Mouse (Mus musculus): ENCODE data around the gene Gm7361. TPM values are rescaled to one million over a fixed set of nuclear protein-coding genes. Genes with fewer than 3 reads are reported as not detected.
"Not testable (repeated sequence)": the region's sequence is repeated elsewhere in the genome, so short reads cannot be mapped to it uniquely, and the experiment has no call there.

Gm7361 gene
- not detected in 3 replicates for total RNA-seq (2017)

- not testable (repeated sequence) for ATAC-seq (replicated peaks; ENCODE audit: insufficient number of reproducible peaks, low FRiP score, low TSS enrichment, poor library complexity, severe bottlenecking)
Measured at GRCm38 (mm10) chr5:26257391-26257790, at the start of gene Gm7361. Gene Gm7361, plus strand, starts transcription at chr5:26257691.

GRCm38 (mm10) chr5:26211030-26211429, 46.5 kb upstream of the Gm7361 start:
- no peak for ATAC-seq (replicated peaks; ENCODE audit: insufficient number of reproducible peaks, low FRiP score, low TSS enrichment, poor library complexity, severe bottlenecking)

- ATAC-seq (replicated peaks; ENCODE audit: insufficient number of reproducible peaks, low FRiP score, low TSS enrichment, poor library complexity, severe bottlenecking), result no peak
Measured at GRCm38 (mm10) chr5:26222076-26222475, 35.4 kb upstream of the Gm7361 start.

GRCm38 (mm10) chr5:26266656-26267055, 9.2 kb downstream of the Gm7361 start:
- ATAC-seq (replicated peaks; ENCODE audit: insufficient number of reproducible peaks, low FRiP score, low TSS enrichment, poor library complexity, severe bottlenecking), result not testable (repeated sequence)

DNA sequence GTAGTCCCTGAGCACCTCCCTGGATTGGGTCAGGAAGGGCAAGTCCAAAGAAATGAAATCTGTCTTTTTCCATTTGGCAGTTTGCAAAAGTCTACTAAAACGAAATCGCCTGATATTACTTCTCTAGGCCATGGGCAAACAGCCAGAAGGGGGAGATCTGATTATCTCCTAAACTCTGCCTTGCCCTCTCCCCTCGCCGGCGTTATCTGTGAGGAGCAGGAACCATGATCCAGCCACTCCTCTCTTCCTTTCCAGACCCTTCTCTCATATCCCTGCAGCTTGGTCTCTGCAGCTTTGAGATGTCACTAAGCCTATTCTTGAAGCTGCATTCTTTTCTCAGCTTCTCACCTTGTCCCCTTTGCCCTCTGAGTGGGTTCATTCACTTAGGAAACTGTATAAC, 22.9 kb downstream of the Gm7361 start:
- ATAC-seq (replicated peaks; ENCODE audit: insufficient number of reproducible peaks, low FRiP score, low TSS enrichment, poor library complexity, severe bottlenecking), result no peak

DNA sequence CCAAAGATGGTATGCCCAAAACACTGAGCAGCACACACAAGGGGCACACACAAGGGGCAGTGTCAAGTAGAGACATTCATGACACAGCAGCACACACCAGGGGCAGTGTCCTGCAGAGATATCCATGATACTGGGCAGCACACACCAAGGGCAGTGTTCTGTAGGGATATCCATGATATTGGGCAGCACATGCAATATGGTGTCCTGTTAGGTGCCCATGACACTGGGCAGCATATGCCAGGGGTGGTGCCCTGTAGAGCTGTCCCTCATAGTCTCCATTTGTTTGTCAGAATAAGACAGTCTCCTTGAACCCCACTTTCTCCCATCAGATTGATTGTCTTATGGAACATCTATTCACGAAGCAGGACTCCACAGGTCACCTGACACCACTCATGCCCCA, 24.2 kb downstream of the Gm7361 start:
- no peak for ATAC-seq (replicated peaks; ENCODE audit: insufficient number of reproducible peaks, low FRiP score, low TSS enrichment, poor library complexity, severe bottlenecking)

DNA sequence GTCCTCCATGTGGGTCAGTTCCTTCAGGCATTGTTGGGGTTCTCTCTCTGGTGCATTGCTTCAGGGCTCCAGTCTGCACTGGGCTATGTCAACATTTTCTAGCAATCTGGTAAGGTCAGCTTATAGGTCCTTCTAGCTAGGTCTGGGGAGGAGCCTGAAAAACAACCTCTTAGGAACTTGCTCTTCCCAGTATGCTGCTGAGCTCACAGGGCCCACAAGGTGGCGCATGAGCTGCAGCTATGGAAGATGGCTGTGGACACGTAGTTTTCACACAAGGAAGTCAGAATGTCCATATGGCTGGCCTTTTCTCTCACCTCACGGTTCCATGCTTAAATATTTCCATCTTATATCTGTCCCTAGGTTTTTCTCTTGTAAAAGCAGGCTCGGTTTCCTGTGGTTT, 24.8 kb downstream of the Gm7361 start:
- no peak for ATAC-seq (replicated peaks; ENCODE audit: insufficient number of reproducible peaks, low FRiP score, low TSS enrichment, poor library complexity, severe bottlenecking)

DNA sequence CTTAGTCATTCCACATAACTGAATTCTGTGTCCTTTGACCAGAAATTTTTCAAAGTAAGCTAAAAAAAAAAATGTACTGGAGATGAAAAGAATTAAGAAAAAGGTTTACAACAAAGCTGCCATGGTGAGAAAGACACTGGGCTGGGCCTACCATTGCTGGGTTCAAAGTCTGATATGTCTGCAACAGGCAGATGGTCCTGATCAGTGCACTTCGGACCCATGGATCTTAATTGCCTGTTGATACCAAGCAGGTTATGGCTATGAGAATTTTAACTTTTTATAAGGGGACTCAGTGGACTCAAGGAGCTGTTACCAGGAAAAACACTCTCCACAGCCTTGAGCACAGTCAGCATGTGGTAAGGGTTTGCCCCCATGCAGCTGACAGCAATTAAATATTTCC, 25.9 kb downstream of the Gm7361 start:
- no peak for ATAC-seq (replicated peaks; ENCODE audit: insufficient number of reproducible peaks, low FRiP score, low TSS enrichment, poor library complexity, severe bottlenecking)

DNA sequence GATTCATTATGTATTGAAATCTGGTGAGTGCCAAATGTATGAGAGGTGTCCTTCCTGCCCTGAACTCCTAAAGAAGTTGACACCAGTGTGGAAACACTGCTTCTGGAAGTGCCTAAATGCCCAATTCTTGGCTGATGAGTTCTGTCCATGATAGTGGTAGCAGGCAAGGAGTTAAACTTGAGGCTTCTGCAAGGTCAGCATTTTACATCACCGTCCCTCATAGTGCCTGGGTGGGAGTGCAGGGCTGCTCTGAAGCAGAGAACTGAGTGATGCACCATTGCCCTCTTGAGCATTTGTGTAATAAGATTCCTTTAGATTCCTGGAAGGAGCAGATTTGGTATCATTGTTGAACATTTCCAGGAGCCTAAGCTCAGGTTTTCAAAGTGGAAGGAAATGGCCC, 34.1 kb downstream of the Gm7361 start:
- ATAC-seq (replicated peaks; ENCODE audit: insufficient number of reproducible peaks, low FRiP score, low TSS enrichment, poor library complexity, severe bottlenecking), result no peak

GRCm38 (mm10) chr5:26293258-26293657, 35.8 kb downstream of the Gm7361 start:
- ATAC-seq (replicated peaks; ENCODE audit: insufficient number of reproducible peaks, low FRiP score, low TSS enrichment, poor library complexity, severe bottlenecking), result no peak

Other genes starting within 250 kb of the Gm7361 start
- gene Gm5862, start 234.8 kb upstream of the Gm7361 start, total RNA-seq (2017), result not detected in 3 replicates
- gene Speer4a, start 218.1 kb upstream of the Gm7361 start, total RNA-seq (2017), result not detected in 3 replicates
- not detected in 3 replicates for gene Gm7347, start 199.1 kb upstream of the Gm7361 start, total RNA-seq (2017)
- not detected in 3 replicates for gene Gm10471, start 168.4 kb upstream of the Gm7361 start, total RNA-seq (2017)
- gene 5031410I06Rik, start 152.3 kb upstream of the Gm7361 start, total RNA-seq (2017), result not detected in 3 replicates
- gene Gm10220, start 136.3 kb upstream of the Gm7361 start, total RNA-seq (2017), result not detected in 3 replicates